Mouse (Mus musculus) gastrocnemius, postnatal 36 days (tissue): Measurements from ENCODE around the gene Isy1. TPM values are rescaled to one million over a fixed set of nuclear protein-coding genes. Genes with fewer than 3 reads are reported as not detected.
"Not testable (repeated sequence)": the region's sequence is repeated elsewhere in the genome, so short reads cannot be mapped to it uniquely, and the experiment has no call there.

ENCODE experiments used
- DNase-seq, 2 experiments: peaks; one replicate each; pipeline ENCODE4 v3.0.0; 2022
- intact Hi-C: fragments of 180-260 bp; cut with DNase I; formaldehyde crosslinking; loops from one replicate; pipeline ENCODE4 v1.15.1; 2025
- total RNA-seq, 2 experiments: library from RNA; stranded (reverse); gene quantifications; 2 replicates each; pipeline ENCODE4 v1.2.3; 2021

Isy1 gene
- total RNA-seq, 2 experiments from 2014 or later, result 13.9 to 19.1 TPM

DNA sequence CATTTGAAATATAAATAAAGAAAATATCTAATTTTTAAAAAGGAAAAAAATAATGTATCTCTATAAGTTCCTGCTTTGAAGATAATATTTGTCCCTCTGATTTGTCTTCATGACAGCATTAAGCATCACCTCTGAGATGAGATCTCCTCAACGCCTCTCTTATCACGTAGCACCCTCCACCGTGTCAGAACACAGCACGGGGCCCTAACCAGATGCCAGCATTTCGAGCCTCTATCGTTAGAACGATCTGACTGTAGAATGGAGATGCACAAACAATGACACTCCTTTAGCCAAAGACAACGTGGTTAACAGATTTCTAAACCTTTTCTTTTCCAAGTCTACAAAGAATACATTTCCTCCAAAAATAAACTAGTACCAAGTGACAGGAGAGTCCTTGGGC, 54.6 kb downstream of the Isy1 start:
- intact Hi-C loops, result no loop called here
- no peak for DNase-seq

- intact Hi-C loops, result no loop called here
- no peak for DNase-seq
Measured at GRCm38 (mm10) chr6:87780546-87781301, 57.9 kb downstream of the Isy1 start.

GRCm38 (mm10) chr6:87779174-87780165, 59.1 kb downstream of the Isy1 start:
- no peak for DNase-seq
- intact Hi-C loops, result no loop called here

DNA sequence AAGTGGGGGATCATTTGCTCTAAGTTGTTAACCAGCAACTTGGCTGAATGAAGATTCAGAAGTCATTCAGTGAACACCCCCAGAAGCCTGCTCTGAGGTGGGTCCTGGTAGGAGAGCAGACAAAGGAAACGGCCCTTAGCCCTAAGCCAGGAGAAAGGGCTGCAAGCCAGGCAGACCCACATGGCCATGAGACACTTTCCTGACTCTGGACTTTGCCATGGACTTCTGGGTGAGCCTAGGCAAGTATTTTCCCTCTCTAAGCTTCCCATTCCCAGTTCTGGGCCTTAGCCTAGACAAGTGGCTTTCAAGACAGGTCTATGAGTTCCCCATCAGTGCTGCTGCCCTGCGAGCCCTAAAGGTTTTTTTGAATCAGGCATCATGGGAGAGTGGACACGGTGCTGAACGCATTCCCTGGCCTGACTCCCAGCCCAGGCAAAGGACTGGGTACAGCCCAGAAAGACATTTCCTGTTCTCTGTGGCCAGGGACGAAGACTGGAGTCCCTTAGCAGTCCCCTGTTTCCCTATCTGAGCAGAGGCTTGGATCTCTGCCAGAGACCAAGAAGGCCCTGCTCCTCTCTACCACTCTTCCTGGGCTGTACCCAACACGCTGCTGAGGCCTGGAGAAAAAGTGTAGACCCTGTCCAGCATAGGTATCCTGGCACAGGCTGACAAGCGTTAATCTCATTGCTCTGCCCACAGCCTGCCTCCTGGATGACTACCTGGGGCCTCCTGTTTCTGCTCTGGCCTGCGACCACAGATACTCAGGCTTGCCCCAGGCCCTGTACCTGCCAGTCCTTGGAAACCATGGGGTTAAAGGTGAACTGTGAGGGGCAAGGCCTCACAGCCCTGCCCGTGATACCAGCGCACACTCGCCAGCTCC, 60.1 kb downstream of the Isy1 start:
- DNase-seq, result no peak
- intact Hi-C loops, result no loop called here

- no peak for DNase-seq
- intact Hi-C loops, result no loop called here
Measured at GRCm38 (mm10) chr6:87777842-87778241, 60.8 kb downstream of the Isy1 start, which contains the start of gene Gp9. TSS of gene Gp9 (plus strand) at chr6:87778072.

GRCm38 (mm10) chr6:87776663-87777062, 61.9 kb downstream of the Isy1 start:
- intact Hi-C loops, result no loop called here
- no peak for DNase-seq

- intact Hi-C loops, result no loop called here
- DNase-seq, result no peak
Measured at GRCm38 (mm10) chr6:87775588-87776245, 62.9 kb downstream of the Isy1 start.

DNA sequence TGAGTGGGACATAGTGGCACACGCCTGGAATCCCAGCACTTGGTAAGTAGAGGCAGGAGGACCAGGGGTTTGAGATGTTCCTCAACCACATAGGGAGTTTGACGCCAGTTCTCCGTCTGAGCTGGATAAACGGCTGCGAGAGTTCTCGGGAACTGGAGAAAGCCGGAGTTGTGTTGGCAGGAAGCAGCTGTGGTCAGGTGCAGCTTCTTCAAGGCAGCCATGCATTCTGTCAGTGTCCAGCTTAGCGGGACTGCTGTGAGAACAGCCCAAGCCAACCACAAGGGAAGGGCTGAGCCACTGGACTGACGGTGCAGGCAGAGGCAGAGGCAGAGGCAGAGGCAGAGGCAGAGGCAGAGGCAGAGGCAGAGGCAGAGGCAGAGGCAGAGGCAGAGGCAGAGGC, 63.7 kb downstream of the Isy1 start:
- DNase-seq, result no peak
- intact Hi-C loops, result no loop called here

DNA sequence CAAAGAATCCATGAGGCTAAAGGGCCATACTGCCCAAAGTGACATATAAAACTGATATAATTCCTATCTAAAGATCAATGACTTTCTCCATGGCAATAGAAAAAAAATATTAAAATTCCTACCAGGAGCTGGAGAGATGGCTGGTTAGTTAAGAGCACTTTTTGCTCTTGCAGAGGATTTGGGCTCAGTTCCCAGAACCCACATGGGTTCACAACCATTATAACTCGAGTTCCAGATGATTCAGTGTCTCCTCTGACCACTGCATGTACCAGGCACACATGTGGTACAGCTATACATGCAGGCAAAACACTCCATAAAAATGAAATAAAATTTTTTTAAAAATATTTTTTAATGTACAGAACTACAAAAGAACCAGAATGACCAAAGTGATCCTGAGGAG, 64.1 kb downstream of the Isy1 start:
- intact Hi-C loops, result no loop called here

DNA sequence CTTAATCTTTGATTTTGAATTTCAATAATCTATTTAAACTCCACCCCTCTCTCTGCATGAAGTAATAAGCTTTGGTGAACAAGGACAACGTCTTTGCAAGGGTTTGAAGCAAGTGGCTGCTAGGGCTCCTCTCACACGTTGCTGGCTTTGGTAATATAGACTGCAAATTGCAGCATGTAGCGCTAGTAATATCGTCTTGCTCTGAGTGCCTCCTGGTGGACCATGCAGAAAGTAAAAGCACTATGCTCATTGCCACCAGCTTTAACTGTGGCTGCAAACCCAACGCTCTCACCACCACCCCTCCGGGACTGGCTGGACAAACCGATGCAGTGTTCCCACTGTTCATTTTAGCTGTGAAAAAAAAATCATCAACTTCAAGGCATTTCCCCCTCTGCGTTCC, 68.0 kb downstream of the Isy1 start:
- DNase-seq, result no peak
- intact Hi-C loops, result no loop called here

More for the DNA sequence above, 64.1 kb downstream of the Isy1 start:
- DNase-seq, result no peak

DNA sequence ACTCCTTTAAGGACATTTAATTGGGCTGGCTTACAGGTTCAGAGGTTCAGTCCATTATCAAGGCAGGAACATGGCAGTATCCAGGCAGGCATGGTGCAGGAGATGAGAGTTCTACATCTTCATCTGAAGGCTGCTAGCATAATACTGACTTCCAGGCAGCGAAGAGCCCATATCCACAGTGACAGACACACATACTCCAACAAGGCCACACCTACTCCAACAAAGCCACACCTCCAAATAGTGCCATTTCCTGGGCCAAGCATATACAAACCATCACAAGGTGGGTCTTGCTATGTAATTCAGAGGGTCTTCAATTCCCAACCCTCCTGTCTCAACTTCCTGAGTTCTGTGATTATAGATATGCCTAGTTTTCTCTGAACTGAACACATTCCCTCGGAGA, 74.3 kb downstream of the Isy1 start:
- not testable (repeated sequence) for DNase-seq
- intact Hi-C loops, result loop anchor here (5.0 to 10.0 kb wide), 2 partner anchors 53 to 221 kb away; partner anchors contain the start of gene H1fx

Other genes with a start within 250 kb of the Isy1 start
- 1 to 10 TPM; 1.9 to 3.1 TPM for gene Prokr1, start 248.1 kb downstream of the Isy1 start, total RNA-seq
- 1 to 10 TPM; 2.8 to 3.4 TPM for gene Aplf, start 166.6 kb downstream of the Isy1 start, total RNA-seq
- gene Efcc1, start 107.9 kb downstream of the Isy1 start, total RNA-seq, result under 1 TPM; 0.81 to 0.84 TPM
- not detected for gene Gp9, start 60.7 kb downstream of the Isy1 start, total RNA-seq
- gene Rab43, start 26.6 kb downstream of the Isy1 start, total RNA-seq, result 1 to 10 TPM; 5.1 to 5.2 TPM
- gene Gm45140, start 3.0 kb downstream of the Isy1 start, total RNA-seq, result 1 to 10 TPM in 1 of 2 experiments, not detected in 1; 2.0 TPM
- 100 to 1,000 TPM; 448 to 458 TPM for gene Cnbp, start 12.3 kb upstream of the Isy1 start, total RNA-seq
- 10 to 100 TPM; 28.6 to 28.7 TPM for gene Copg1, start 49.0 kb upstream of the Isy1 start, total RNA-seq
- 1 to 10 TPM; 5.8 to 6.9 TPM for gene Hmces, start 75.1 kb upstream of the Isy1 start, total RNA-seq
- gene H1fx, start 142.8 kb upstream of the Isy1 start, total RNA-seq, result 1 to 10 TPM; 1.4 to 2.2 TPM
- 100 to 1,000 TPM; 301 to 338 TPM for gene Rab7, start 206.5 kb upstream of the Isy1 start, total RNA-seq
- 10 to 100 TPM; 65.2 to 80.5 TPM for gene Rpn1, start 245.7 kb upstream of the Isy1 start, total RNA-seq